Mouse (Mus musculus) right cerebral cortex, postnatal 36 days (tissue): ENCODE measurements around the gene Xkr8.
A peak's percentile ranks its signal among the peaks of the same experiment; 100 is the strongest.
"Not testable (repeated sequence)": the region's sequence is repeated elsewhere in the genome, so short reads cannot be mapped to it uniquely, and the experiment has no call there.

Source experiments
- DNase-seq, 2 experiments: peaks; one replicate each; pipeline ENCODE4 v3.0.0; 2022; ENCODE audit warnings: low spot score in 2 of 2, mixed read lengths in 1 of 2

Gene Xkr8

GRCm38 (mm10) chr4:132732148-132732684 is at the start of gene Xkr8:
Gene Xkr8 (minus strand): TSS chr4:132732546.
- DNase-seq, result peak in 1 of 2 experiments; percentile 29

GRCm38 (mm10) chr4:132780288-132780687 is 47.9 kb upstream of the Xkr8 start:
- DNase-seq, result no peak

- no peak for DNase-seq
These were observed 46.3 kb upstream of the Xkr8 start for GRCm38 (mm10) chr4:132778562-132779201.

- DNase-seq, result peak; percentile 63
These were observed 44.4 kb upstream of the Xkr8 start for GRCm38 (mm10) chr4:132776764-132777163.

- DNase-seq, result no peak
These were observed 42.6 kb upstream of the Xkr8 start for GRCm38 (mm10) chr4:132774905-132775304.

- DNase-seq, result no peak
These were observed 39.4 kb upstream of the Xkr8 start for GRCm38 (mm10) chr4:132771776-132772175.

- peak; percentile 97 to 98 for DNase-seq
These were observed 35.8 kb upstream of the Xkr8 start, which contains the start of gene Rpa2 for GRCm38 (mm10) chr4:132767914-132768876. Gene Rpa2 (plus strand): TSS chr4:132768332.

GRCm38 (mm10) chr4:132763125-132763524 is 30.8 kb upstream of the Xkr8 start:
- DNase-seq, result not testable (repeated sequence)

GRCm38 (mm10) chr4:132762602-132763001 is 30.3 kb upstream of the Xkr8 start:
- DNase-seq, result no peak

- no peak for DNase-seq
These were observed 27.9 kb upstream of the Xkr8 start for GRCm38 (mm10) chr4:132760296-132760695.

- peak in 1 of 2 experiments; percentile 38 for DNase-seq
These were observed 25.4 kb upstream of the Xkr8 start for GRCm38 (mm10) chr4:132757633-132758351.

- DNase-seq, result peak; percentile 65 to 77
These were observed 24.6 kb upstream of the Xkr8 start, which contains the start of gene Smpdl3b for GRCm38 (mm10) chr4:132756974-132757373. Gene Smpdl3b (minus strand): TSS chr4:132757252.

- no peak for DNase-seq
These were observed 20.6 kb upstream of the Xkr8 start for GRCm38 (mm10) chr4:132752992-132753391.

- DNase-seq, result no peak
These were observed 17.1 kb upstream of the Xkr8 start for GRCm38 (mm10) chr4:132749258-132749982.

GRCm38 (mm10) chr4:132748778-132749177 is 16.4 kb upstream of the Xkr8 start:
- DNase-seq, result no peak

GRCm38 (mm10) chr4:132747664-132748259 is 15.4 kb upstream of the Xkr8 start:
- DNase-seq, result no peak

- no peak for DNase-seq
These were observed 14.7 kb upstream of the Xkr8 start for GRCm38 (mm10) chr4:132746911-132747517.

GRCm38 (mm10) chr4:132743992-132744911 is 11.9 kb upstream of the Xkr8 start:
- DNase-seq, result peak; percentile 41 to 52

- DNase-seq, result no peak
These were observed 9.1 kb upstream of the Xkr8 start for GRCm38 (mm10) chr4:132741491-132741890.
